Mouse (Mus musculus) brain, embryonic 14.5 days (tissue): ENCODE measurements at regions not wholly inside any gene's neighbourhood (a gene's known extent, or its start where the extent isn't known, plus 50 kb on each side); places are given as distances from the start of the nearest gene placed in this dataset.

ENCODE experiments used
- CTCF ChIP-seq: fragments of 200-500 bp; IDR thresholded peaks from 2 replicates; pipeline ENCODE4 v1.5.1; 2012; ENCODE audit warnings: inconsistent platforms, mild to moderate bottlenecking, moderate library complexity, borderline replicate concordance; ENCODE audit not compliant: insufficient read depth, insufficient read length; ENCODE audit errors: extremely low read depth
- POLR2A ChIP-seq: fragments of 200-500 bp; IDR thresholded peaks from 2 replicates; pipeline ENCODE4 v1.6.1; 2012; ENCODE audit warnings: mild to moderate bottlenecking, inconsistent platforms, borderline replicate concordance; ENCODE audit not compliant: poor library complexity, insufficient read depth, insufficient read length, severe bottlenecking; ENCODE audit errors: extremely low read depth

- TF ChIP-seq CTCF (no peak), POLR2A (no peak)
These were observed 77.9 kb upstream of the Nampt start for GRCm38 (mm10) chr12:32741465-32741864.
